Mouse (Mus musculus) olfactory bulb, adult 2 months (tissue): ENCODE measurements around the gene 4930432M17Rik.

Experiments used
- CTCF ChIP-seq: fragments of 200-500 bp; IDR thresholded peaks from 2 replicates; pipeline ENCODE4 v1.5.1; 2012; ENCODE audit warnings: low read depth, mild to moderate bottlenecking, low read length, moderate library complexity; ENCODE audit not compliant: insufficient read depth
- POLR2A ChIP-seq: fragments of 200-500 bp; IDR thresholded peaks from 2 replicates; pipeline ENCODE4 v1.6.1; 2012; ENCODE audit warnings: mild to moderate bottlenecking, low read depth, low read length, moderate library complexity; ENCODE audit not compliant: insufficient read depth

DNA sequence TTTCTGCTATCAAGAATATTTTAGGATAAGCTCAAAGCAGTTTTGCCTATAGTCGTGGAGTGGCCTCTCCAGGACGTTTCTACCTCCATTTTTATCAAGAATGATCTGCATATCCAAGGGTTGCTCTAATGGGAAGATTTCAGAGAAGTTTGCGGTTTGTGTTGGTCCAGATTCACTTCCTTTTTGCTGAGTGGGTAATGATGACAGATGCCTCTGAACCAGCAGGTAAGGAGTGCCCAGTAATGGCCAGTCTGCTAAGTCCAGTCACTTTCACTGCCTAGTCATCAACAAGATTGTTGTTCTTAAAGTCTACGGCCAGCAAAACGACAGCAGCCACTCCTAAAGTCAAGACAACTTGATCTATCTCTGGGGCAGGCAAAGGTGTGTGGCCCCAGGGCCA lies 32.8 kb upstream of the 4930432M17Rik start:
- no peak for TF ChIP-seq CTCF
- TF ChIP-seq POLR2A = no peak
